Mouse (Mus musculus) left cerebral cortex, postnatal 36 days (tissue): ENCODE data around the gene 6030468B19Rik. TPM values are rescaled to one million over a fixed set of nuclear protein-coding genes. Genes with fewer than 3 reads are reported as not detected.
"Not testable (repeated sequence)": the region's sequence is repeated elsewhere in the genome, so short reads cannot be mapped to it uniquely, and the experiment has no call there.

ENCODE experiments used
- DNase-seq, 2 experiments: peaks; one replicate each; pipeline ENCODE4 v3.0.0; 2021 to 2022; ENCODE audit warnings: low spot score in 2 of 2, mixed read lengths in 1 of 2
- intact Hi-C: fragments of 180-260 bp; cut with DNase I; formaldehyde crosslinking; loops from one replicate; pipeline ENCODE4 v1.15.1; 2025
- total RNA-seq, 2 experiments: library from RNA; stranded (reverse); gene quantifications; 2 replicates each; pipeline ENCODE4 v1.2.3; 2021

6030468B19Rik gene
- total RNA-seq, 2 experiments from 2014 or later = not detected

- intact Hi-C loops = no loop called here
- DNase-seq = no peak
These were observed 20.3 kb upstream of the 6030468B19Rik start for GRCm38 (mm10) chr11:117777111-117777510.

GRCm38 (mm10) chr11:117778031-117778430 is 19.4 kb upstream of the 6030468B19Rik start:
- DNase-seq = no peak

GRCm38 (mm10) chr11:117778851-117779433 is 18.5 kb upstream of the 6030468B19Rik start:
- DNase-seq = no peak
- intact Hi-C loops = no loop called here

More at GRCm38 (mm10) chr11:117778031-117778430, 19.4 kb upstream of the 6030468B19Rik start:
- intact Hi-C loops = no loop called here

- intact Hi-C loops = loop anchor here (5.0 kb wide), 1 partner anchor 72 kb away; no protein-coding TSS in a partner anchor
- DNase-seq = no peak
These were observed 17.8 kb upstream of the 6030468B19Rik start for GRCm38 (mm10) chr11:117779434-117780198.

GRCm38 (mm10) chr11:117780199-117780515 is 17.3 kb upstream of the 6030468B19Rik start:
- DNase-seq = no peak
- intact Hi-C loops = loop anchor here (5.0 kb wide), 1 partner anchor 73 kb away; no protein-coding TSS in a partner anchor

GRCm38 (mm10) chr11:117780582-117781111 is 16.8 kb upstream of the 6030468B19Rik start:
- no peak for DNase-seq
- intact Hi-C loops = loop anchor here (5.0 kb wide), 1 partner anchor 73 kb away; no protein-coding TSS in a partner anchor

- DNase-seq = no peak
- intact Hi-C loops = loop anchor here (5.0 kb wide), 1 partner anchor 74 kb away; no protein-coding TSS in a partner anchor
These were observed 16.1 kb upstream of the 6030468B19Rik start for GRCm38 (mm10) chr11:117781199-117781821.

- intact Hi-C loops = loop anchor here (5.0 kb wide), 1 partner anchor 75 kb away; no protein-coding TSS in a partner anchor
- DNase-seq = no peak
These were observed 15.3 kb upstream of the 6030468B19Rik start, which contains the start of the genes Tmc8 and Tmc6 for GRCm38 (mm10) chr11:117781993-117782704. Tmc8 (plus strand) TSS chr11:117782076. Tmc6 (minus strand) TSS chr11:117782198.

- intact Hi-C loops = loop anchor here (5.0 kb wide), 1 partner anchor 75 kb away; no protein-coding TSS in a partner anchor
These were observed 14.8 kb upstream of the 6030468B19Rik start for GRCm38 (mm10) chr11:117782705-117783034.

GRCm38 (mm10) chr11:117783089-117783488 is 14.4 kb upstream of the 6030468B19Rik start:
- intact Hi-C loops = loop anchor here (5.0 kb wide), 1 partner anchor 76 kb away; no protein-coding TSS in a partner anchor
- no peak for DNase-seq

More at GRCm38 (mm10) chr11:117782705-117783034, 14.8 kb upstream of the 6030468B19Rik start:
- DNase-seq = no peak

GRCm38 (mm10) chr11:117783683-117784309 is 13.7 kb upstream of the 6030468B19Rik start:
- intact Hi-C loops = loop anchor here (5.0 kb wide), 1 partner anchor 76 kb away; no protein-coding TSS in a partner anchor
- no peak for DNase-seq

GRCm38 (mm10) chr11:117786294-117786693 is 11.2 kb upstream of the 6030468B19Rik start:
- DNase-seq = no peak
- intact Hi-C loops = no loop called here

GRCm38 (mm10) chr11:117788481-117788880 is 9.0 kb upstream of the 6030468B19Rik start:
- DNase-seq, intact Hi-C loops: not testable (repeated sequence)

GRCm38 (mm10) chr11:117790286-117790685 is 7.2 kb upstream of the 6030468B19Rik start:
- no peak for DNase-seq
- intact Hi-C loops = loop anchor here (5.0 kb wide), 1 partner anchor 37 kb away; the partner anchor contains the start of genes Afmid and Tk1

GRCm38 (mm10) chr11:117790703-117791440 is 6.6 kb upstream of the 6030468B19Rik start:
- intact Hi-C loops = loop anchor here (5.0 kb wide), 1 partner anchor 36 kb away; the partner anchor contains the start of genes Afmid and Tk1
- no peak for DNase-seq

- no peak for DNase-seq
- intact Hi-C loops = loop anchor here (5.0 kb wide), 1 partner anchor 36 kb away; the partner anchor contains the start of genes Afmid and Tk1
These were observed 6.1 kb upstream of the 6030468B19Rik start for GRCm38 (mm10) chr11:117791441-117791761.

GRCm38 (mm10) chr11:117792281-117792888 is 5.1 kb upstream of the 6030468B19Rik start:
- DNase-seq = no peak
- intact Hi-C loops = loop anchor here (5.0 kb wide), 1 partner anchor 35 kb away; the partner anchor contains the start of genes Afmid and Tk1
